Mouse (Mus musculus) cerebellum, adult 8-10 months (tissue): Measurements from ENCODE around the gene Rpl34.

Experiments
- DNase-seq: peaks from one replicate; pipeline ENCODE4 v3.0.0; 2022

Gene Rpl34

DNA sequence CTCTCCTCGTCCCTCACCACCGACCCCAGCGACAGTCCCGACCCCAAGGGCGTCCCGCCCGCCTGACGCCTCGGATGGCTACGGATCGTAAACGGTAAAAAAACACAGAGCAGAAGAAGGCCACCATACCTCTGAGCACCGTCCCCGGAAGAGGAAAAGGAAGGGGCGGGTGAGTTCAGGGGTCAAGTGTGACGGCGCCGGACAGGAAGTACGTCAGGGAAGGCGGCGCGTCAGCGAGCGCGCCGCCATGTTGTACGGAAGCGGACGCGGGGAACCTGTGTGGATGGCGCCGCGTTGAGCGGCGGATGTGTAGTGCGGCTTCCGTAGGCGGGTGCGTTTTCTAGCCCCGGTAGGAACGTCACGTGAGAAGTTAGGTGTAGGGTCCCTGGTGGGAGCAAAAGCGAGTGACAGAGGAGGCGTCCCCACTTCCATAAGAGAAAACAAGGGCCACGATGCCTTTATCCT is at the start of gene Rpl34:
TSS of gene Rpl34 (minus strand) at position 210 of the 465 bp plus-strand sequence.
- peak; percentile 90 for DNase-seq

GRCm38 (mm10) chr3:130768172-130768571 is 38.0 kb upstream of the Rpl34 start:
- no peak for DNase-seq

- DNase-seq, result no peak
Observed at GRCm38 (mm10) chr3:130764091-130764490, 33.9 kb upstream of the Rpl34 start.

DNA sequence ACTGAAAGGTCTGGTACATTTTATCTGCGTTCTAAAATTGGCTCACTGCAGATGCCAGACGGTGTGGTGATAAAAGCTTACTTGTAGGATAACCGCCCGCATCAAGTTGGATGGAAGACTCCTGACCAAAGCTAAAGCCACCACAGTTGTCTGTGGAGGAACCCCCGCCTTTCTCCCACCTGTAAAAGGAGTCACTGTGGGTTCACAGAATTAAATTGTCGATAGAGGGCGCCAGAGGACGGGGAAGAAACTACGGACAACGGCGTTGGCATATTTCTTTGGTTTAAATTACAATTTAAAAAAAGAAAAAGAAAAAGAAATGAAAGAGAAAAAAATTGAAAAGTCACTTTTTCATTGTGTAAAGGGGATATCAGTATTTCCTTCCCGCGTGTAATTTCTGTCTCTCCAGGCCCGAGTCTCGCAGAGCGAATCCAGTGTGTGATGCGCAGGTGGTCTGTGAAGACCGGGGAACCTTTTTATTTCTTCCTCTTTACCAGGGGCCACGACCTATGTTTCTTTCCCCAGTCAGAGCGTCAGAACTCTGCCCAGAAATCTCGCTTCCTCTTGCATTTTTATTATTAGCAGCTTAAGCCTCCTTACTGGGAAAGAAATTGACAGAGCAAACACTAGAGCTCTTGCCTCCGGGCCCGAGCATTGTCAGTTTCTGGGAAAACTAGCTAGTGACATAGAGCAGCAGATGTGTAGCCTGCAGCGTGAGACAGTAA is 30.7 kb upstream of the Rpl34 start:
- DNase-seq, result peak; percentile 32

DNA sequence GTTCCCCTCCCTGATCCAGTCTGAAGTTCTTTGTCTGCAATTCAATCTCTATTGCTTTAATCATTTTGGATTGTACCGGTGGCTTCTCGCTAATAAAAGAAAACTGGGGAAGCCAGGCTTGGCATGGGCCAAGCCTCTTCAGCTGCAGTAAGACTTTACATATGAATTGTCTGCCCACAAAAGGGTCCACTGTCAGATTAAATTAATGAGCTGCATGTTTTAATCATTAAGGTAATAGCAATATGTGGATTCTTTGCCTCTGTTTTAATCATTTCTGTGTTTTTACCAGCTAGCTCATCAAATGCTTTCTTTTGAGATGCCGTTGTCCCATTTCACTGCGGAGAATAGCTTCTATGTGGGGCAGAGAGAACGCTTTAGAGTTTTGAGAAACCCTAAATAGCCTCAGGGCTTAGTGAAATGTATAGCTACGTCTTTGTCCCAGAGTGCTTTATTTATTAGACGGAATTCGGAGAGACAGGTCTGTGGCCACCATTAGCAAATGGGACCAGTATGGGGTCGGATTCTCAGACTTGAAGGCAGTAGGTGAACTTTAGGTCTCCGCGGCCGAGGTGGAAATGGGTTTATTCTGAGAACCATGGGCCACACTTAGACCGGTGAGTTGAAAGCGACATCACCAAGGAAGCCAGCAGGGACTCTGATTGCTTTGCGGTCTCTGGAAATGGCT is 28.1 kb upstream of the Rpl34 start:
- DNase-seq, result no peak

DNA sequence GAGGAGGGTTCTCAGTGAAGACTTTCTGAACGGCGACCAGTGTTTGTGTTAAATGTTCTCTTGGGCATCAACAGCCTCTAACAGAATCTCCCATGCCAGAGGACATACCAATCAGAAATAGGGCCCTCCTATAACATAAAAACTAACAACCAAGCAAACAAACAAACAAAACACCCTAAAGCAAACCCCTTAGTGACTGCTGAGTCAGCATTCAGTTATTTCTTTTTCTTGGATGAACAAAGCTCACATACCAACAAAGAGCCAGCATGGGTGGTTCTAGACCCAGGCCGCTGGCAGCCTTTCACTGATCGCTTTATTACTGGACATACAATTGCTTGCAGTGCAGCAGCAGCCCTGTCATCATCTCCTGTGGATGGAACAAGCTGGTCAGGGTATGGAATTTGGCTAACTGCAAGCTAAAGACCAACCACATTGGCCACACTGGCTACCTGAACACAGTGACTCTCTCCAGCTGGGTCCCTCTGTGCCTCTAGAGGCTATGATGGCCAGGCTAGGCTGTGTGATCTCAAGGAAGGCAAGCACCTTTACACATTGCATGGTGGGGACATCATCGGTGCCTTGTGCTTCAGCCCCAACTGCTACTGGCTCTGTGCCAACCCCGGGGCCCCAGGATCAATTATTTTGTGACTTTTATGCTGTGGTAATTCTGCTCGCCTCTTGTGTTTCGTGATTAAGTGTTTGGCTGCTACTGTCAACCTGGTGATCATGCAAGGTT is 27.1 kb upstream of the Rpl34 start:
- no peak for DNase-seq

DNA sequence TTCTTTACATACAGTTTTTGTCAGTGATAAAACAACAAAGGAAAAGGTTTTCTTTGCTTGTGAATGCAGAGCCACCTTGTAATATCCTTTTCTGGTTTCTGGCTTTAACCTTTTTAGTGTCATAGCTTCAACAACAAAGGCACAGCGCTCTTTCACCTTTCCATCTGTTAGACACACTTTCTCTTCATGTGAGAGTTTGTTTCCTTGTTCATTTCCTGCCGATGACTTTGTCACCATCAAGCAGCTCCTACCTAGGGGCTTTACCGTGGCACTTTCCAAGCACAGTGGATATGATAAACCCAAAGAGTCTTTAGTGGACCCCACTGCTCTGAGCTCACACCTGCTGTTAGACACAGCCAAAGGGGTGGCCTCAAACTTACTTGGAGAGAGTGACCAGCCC is 19.0 kb upstream of the Rpl34 start:
- DNase-seq, result no peak

GRCm38 (mm10) chr3:130746673-130747619 is 16.7 kb upstream of the Rpl34 start:
- no peak for DNase-seq

DNA sequence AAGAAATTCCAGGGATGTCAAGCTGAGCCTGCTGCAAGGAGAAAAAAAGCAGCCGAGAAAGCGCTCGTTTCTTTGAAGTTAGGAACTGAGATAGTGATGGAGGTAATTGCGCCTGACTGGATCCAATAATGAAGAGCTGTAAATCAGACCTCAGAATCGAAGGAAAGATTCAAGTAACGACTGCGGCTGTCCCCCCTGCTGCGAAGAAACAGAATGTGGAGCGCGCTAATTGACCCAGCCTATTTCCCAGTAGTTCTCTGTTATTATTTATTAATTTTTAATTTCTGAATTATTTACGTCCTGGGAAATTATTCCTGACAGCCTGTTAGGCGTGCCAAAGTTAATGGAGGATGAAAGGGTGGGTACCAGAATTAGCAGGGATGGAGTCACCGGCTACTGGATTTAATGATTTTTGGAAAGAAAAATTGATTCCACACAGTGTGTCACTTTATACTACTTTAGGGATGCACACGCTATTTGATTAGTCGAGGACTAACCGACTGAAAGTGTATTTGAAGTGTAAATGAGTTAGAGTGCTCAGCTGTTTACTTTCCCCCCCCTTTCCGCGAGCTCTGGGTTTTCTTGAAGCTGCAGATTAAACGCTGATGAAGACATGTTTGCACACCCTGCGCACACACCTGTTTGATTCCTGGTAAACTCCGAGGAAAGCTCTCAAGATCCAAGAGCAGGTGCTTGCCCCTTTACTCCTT is 7.6 kb upstream of the Rpl34 start:
- DNase-seq, result no peak

GRCm38 (mm10) chr3:130736758-130737157 is 6.6 kb upstream of the Rpl34 start:
- DNase-seq, result no peak

GRCm38 (mm10) chr3:130729472-130730188 is 568 bp downstream of the Rpl34 start:
- DNase-seq, result no peak

- no peak for DNase-seq
Observed at GRCm38 (mm10) chr3:130727676-130728075, 2.5 kb downstream of the Rpl34 start.

DNA sequence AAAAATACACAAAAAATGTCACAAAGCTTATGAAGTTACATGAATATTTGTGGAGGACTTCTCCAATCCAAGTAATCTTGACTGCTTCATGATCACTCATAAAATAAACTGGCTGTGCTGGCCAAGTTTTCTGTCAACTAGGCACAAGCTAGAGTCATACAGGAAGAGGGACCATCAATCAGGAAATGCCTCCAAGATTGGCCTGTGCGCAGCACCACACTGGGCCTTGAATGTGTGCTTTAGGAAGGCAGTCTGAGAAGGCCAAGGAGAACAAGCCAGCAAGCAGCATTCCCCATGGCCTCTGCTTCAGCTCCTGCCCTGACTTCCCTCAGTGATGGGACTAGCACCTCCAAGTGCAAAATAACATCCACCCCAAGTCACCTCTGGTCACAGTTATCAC is 3.2 kb downstream of the Rpl34 start:
- DNase-seq, result no peak

DNA sequence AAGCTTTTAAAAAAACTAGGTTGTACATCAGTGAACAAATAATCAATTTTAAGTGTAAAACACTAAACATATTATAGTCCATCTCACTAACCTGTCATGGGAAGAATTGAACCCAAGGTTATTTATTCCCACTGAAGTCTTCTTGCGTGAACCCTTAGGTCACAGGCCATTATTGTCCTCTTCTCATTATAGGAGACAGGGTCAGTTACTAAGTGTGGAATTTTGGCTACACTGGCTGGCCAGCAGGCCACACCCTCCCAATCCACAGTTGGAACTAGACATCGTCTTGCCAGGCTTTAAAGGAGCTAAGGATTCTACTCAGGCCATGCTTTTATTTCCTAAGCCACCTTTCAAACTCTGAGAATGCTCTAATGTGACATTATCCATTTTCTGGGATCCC is 4.5 kb downstream of the Rpl34 start:
- no peak for DNase-seq

DNA sequence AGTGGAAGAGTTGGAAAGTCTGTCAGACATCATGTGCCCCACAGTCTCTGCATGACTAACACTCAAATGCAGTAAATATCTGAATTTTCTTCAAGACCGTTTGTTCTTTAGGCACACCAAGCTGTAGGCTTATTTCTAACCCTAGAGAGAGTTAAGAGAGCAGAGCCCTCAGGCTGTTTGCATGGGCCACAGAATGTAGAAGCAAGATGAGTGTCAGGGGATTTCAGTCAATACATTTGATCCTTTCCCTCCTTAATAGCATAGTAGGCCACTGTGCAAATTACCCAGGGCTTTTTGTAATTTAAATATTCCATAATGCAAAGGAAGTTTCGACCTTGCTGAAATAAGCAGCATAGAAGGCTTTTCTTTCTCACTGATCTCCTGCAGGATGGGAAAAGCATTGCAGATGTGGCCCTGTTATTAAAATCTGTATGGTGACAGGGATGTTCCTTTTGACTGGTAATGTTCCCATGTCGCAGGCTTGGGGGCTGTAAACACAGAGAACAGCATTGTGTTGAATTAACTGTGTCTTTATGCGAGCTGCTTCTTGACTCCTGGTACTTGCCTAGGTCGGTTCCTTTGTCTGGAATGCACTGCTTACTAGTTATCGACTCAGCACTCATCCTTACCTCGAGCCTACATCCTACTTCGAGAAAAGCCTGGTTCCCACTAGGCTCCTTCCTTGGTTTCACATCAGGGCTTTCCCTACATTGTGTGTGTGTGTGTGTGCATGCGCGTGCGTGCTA is 7.3 kb downstream of the Rpl34 start:
- DNase-seq, result no peak

- DNase-seq, result no peak
Observed at GRCm38 (mm10) chr3:130720225-130720624, 10.0 kb downstream of the Rpl34 start.

DNA sequence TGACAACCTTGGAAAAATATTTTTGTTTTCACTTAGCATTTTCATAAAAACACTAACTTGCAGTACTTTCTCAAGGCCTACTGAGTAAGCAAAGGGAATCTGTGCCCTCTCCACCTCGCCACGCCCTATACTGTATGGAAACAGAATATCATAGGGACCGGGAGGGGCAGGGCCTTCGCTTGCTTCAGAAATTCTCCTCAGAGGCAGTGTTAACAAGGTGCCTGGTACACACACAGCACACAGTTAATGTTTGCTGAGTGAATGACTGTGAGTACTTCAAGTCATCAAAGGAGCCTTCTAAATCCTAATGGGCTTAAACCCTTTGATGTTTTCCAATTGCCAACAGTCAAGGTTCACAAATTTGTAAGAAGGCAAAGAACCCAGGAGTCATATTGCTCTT is 11.3 kb downstream of the Rpl34 start:
- no peak for DNase-seq

GRCm38 (mm10) chr3:130716555-130716954 is 13.6 kb downstream of the Rpl34 start:
- DNase-seq, result no peak

DNA sequence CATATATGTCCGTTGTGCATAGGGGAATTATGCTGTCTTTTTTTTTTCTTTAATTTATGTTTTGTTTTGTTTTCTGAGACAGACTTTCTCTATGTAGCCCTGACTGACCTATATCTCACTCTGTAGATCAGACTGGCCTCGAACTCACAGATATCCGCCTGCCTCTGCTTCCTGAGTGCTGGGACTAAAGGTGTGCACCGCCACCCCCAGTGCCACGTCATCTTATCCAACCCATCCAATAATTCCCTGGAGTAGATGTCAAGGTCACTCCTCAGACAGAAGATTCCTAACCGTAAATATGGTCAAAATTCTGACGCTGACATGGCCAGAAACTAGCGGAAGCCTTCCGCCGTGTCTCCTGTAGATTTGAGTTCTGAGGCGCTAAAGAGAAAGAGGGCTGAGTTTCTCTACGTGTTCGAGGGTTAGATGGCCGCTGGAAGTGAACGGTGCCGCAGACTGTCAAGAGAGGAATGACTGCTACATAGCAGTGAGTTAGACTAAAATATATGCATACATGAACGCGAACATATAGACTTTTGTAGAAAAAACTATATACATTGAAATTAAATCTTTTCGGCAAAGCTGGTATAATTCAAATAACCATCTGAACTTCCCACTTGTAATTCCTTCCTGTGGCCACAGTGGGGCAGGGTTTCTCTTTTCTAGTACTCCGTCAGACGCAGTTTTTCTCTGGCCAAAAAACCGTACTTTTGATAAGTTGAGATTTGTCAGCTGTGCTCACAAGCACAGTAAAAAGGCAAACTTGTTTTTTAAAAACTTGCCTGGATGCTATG is 15.2 kb downstream of the Rpl34 start:
- DNase-seq, result peak; percentile 56

GRCm38 (mm10) chr3:130712891-130713290 is 17.3 kb downstream of the Rpl34 start:
- DNase-seq, result no peak
